Mouse (Mus musculus) testis, postnatal 14 days (tissue): Measurements from ENCODE around the gene Tef.

Source experiments
- DNase-seq: peaks from one replicate; pipeline ENCODE4 v3.0.0; 2021; ENCODE audit warnings: low spot score

Gene Tef

GRCm38 (mm10) chr15:81800391-81800790 lies 1.8 kb upstream of the Tef start:
- no peak for DNase-seq

GRCm38 (mm10) chr15:81802941-81803351 lies 725 bp downstream of the Tef start:
- DNase-seq, result no peak

DNA sequence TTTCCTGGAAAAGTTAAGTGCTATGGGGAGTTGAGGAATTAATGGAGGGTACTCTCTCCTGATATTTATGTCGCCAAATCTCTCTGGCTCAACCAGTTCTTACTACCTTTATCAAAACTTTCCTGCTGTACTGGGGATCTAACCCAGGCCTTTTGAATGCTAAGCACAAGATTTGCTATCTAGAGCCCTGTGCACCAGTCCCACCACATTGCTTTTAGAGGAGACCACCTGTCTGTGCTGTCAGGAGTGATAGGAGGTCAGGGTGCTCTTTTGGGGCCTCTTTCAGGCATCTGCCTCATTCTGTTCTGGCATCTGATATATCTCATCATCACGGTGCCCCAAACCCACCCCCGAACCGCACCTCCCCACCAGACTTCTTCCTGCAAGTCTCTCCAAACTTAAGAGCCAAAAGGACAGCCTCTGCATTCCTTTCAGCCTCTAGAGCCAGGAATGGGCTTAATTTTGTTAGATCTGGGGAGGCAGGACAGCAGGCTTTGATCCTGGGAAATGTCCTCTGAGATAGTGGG lies 1.3 kb downstream of the Tef start:
- no peak for DNase-seq

GRCm38 (mm10) chr15:81804172-81804571 lies 2.0 kb downstream of the Tef start:
- DNase-seq, result no peak

- DNase-seq, result no peak
Observed at GRCm38 (mm10) chr15:81804883-81805282, 2.7 kb downstream of the Tef start.

DNA sequence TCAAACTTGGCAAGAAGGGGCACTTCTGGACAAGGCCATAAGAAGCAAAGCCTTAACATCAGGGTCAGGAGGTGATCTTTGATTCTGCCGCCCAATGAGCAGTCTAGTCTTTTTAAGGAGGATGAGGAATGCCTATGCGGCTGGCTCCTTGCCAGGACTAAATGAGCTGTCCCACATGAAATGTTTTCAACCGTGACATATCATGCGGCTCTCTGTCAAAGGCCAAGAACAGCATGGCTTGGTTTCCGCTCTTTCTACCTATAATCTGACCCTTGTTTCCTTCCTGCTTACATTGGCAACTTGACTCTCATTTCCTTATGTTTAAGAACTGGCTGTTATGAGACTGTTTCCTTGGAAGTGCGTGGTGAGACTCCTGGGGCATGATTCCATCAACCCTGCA lies 3.4 kb downstream of the Tef start:
- DNase-seq, result no peak

DNA sequence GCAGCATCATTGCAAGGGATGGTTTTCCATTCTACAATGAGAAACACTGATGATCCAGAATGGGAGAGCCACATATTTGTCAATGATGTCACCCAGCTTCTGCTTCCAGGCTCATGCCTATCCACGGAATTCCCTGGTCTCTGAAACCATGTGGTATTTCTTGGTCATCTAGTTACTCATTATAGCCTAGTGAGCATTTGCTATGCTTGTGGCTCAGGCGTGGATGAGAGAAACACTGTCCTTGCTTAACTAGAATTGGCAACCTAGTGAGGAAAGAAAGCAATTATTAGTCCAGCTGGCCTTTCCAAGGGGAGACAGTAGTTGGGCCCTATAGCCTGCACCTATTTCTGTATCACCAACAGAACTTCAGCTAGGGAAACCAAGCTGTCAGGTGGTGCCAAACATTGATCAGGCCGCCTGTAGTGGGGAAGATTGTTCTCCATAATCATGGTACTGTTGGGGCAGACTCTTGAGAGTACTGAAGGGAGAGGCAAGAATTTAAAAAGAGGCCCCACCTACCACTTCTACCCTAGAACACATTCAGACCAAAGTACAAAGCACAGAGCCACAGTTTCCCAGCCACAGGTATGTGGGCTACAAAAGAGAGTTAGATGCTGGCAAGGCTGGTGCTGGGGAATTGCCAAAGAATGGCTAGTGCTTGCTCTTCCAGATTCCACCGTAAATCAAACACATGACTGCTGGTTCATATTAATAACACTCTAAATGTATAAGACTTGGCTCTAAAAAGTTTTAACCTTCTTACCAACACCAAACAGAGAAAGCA lies 4.6 kb downstream of the Tef start:
- no peak for DNase-seq

- no peak for DNase-seq
Observed at GRCm38 (mm10) chr15:81808799-81809198, 6.6 kb downstream of the Tef start.

- no peak for DNase-seq
Observed at GRCm38 (mm10) chr15:81809550-81809949, 7.3 kb downstream of the Tef start.

GRCm38 (mm10) chr15:81810150-81810549 lies 7.9 kb downstream of the Tef start:
- peak; percentile 87 for DNase-seq

GRCm38 (mm10) chr15:81810671-81811598 lies 8.7 kb downstream of the Tef start:
- DNase-seq, result peak; percentile 99

GRCm38 (mm10) chr15:81811599-81811996 lies 9.4 kb downstream of the Tef start:
- no peak for DNase-seq

- no peak for DNase-seq
Observed at GRCm38 (mm10) chr15:81812287-81812686, 10.1 kb downstream of the Tef start.

DNA sequence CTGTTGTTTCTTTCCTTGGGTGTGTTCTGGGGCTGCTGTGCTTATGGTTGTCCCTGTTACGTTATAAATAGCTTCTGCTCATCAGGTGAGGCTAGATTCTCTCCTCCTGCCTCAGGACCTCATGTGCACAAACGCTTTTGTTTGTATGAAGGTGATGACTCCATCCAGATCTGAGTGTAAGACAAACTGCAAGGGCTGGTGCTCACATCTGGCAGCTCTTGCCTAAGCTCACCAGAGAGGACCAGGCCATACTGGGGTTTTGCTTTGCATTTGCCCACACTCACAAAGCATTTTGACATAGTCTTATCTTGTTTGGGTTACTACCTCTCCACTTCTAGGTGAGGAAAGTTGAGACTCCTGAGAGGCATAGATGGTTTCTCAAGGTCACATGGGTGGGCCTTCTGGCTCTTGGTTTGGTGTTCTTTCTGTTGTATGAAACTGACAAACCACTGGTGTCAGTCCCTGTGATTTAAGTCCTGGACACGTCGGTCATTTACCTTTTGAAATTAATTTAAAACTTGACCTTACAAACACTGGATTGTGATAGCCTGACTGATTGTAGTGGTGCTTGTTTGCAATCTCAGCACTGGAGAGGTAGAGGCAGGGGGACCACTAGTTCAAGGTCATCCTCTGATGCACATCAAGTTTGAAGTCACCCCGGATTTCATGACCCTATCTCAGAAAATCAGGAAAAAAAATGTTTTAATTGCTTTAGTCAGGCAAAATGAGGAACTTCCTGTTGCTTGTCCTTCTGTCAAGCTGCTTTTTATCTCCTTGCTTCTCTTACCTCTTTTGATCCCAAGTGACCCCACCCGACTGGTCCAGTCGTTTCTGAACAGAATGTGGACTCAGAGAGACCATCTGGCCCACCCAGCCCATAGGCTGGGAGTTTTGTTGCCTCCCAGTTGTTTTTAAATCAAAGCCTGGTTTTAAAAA lies 10.7 kb downstream of the Tef start:
- no peak for DNase-seq

- DNase-seq, result no peak
Observed at GRCm38 (mm10) chr15:81813986-81814705, 11.9 kb downstream of the Tef start.

- DNase-seq, result no peak
Observed at GRCm38 (mm10) chr15:81814716-81815370, 12.6 kb downstream of the Tef start.

- no peak for DNase-seq
Observed at GRCm38 (mm10) chr15:81818404-81818803, 16.2 kb downstream of the Tef start.

GRCm38 (mm10) chr15:81822631-81823030 lies 20.4 kb downstream of the Tef start:
- no peak for DNase-seq

DNA sequence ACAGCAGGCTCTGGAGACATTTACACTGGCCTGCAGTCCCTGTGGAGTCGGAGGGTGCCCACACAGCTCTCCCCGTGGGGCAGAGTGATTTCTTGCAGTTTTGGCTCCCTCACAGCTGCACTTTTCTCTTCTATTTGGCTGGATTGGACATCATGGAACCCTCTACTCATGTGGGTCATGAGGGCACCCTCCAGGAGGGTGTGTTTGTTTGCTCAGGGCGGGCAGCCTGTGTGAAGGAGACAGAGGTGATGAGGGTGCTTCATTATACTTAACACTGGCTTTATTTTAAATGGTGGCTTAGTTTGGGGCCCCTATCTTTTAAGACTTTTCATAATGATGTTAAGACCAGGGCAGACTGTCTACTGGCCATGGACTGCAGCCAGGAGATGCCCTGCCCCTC lies 22.6 kb downstream of the Tef start:
- no peak for DNase-seq

- DNase-seq, result no peak
Observed at GRCm38 (mm10) chr15:81828426-81829207, 26.4 kb downstream of the Tef start.
